Mouse (Mus musculus): ENCODE measurements around the gene Fyttd1. TPM values are rescaled to one million over a fixed set of nuclear protein-coding genes. Genes with fewer than 3 reads are reported as not detected.
"Not testable (repeated sequence)": the region's sequence is repeated elsewhere in the genome, so short reads cannot be mapped to it uniquely, and the experiment has no call there.

Gene Fyttd1
- polyA plus RNA-seq, 1 experiment from 2014 or later: 125 TPM

GRCm38 (mm10) chr16:32934470-32934869 lies 57.2 kb downstream of the Fyttd1 start:
- Histone ChIP-seq H3K4me3 (replicated peaks) (no peak overlapping the region), H3K36me3 (replicated peaks) (no peaks in the 10 kb centered on the region), H3K4me2 (no peak overlapping the region), H3K4me1 (peaks cover 4% of the 10 kb centered on the region), H3K9ac (no peak overlapping the region), H3K27me3 (no peaks in the 10 kb centered on the region), H3K27ac (no peak overlapping the region), H3K9me3 (no peaks in the 10 kb centered on the region)
- ATAC-seq (ENCODE audit: low FRiP score): no peak
- 86% methylated on average over 2 of the region's 2 CpGs for WGBS

- ATAC-seq (ENCODE audit: low FRiP score): no peak
- Histone ChIP-seq H3K27ac (no peak overlapping the region), H3K4me2 (no peak overlapping the region), H3K27me3 (no peaks in the 10 kb centered on the region), H3K36me3 (replicated peaks) (no peaks in the 10 kb centered on the region), H3K9me3 (no peaks in the 10 kb centered on the region), H3K4me3 (replicated peaks) (no peak overlapping the region), H3K9ac (no peak overlapping the region), H3K4me1 (no peaks in the 10 kb centered on the region)
- WGBS: 85% methylated on average over 1 of the region's 1 CpGs
Measured at GRCm38 (mm10) chr16:32935088-32935487, 57.8 kb downstream of the Fyttd1 start.

GRCm38 (mm10) chr16:32937358-32937757 lies 60.1 kb downstream of the Fyttd1 start:
- no peak overlapping the region for H3K4me3 ChIP-seq (replicated peaks)
- H3K4me2 ChIP-seq: no peak overlapping the region
- H3K4me1 ChIP-seq: no peaks in the 10 kb centered on the region
- ATAC-seq (ENCODE audit: low FRiP score): no peak
- H3K27me3 ChIP-seq: no peaks in the 10 kb centered on the region
- no peaks in the 10 kb centered on the region for H3K9me3 ChIP-seq
- H3K9ac ChIP-seq: no peak overlapping the region
- WGBS: 80% methylated on average over 2 of the region's 2 CpGs
- no peak overlapping the region for H3K27ac ChIP-seq
- H3K36me3 ChIP-seq (replicated peaks): no peaks in the 10 kb centered on the region

- not testable (repeated sequence) for H3K36me3 ChIP-seq (replicated peaks); H3K4me2 ChIP-seq; H3K9me3 ChIP-seq; H3K27me3 ChIP-seq; H3K9ac ChIP-seq; H3K4me1 ChIP-seq; ATAC-seq (ENCODE audit: low FRiP score); H3K27ac ChIP-seq; H3K4me3 ChIP-seq (replicated peaks)
- WGBS: 14% methylated on average over 3 of the region's 3 CpGs
Measured at GRCm38 (mm10) chr16:32939301-32939700, 62.0 kb downstream of the Fyttd1 start.

GRCm38 (mm10) chr16:32939716-32940115 lies 62.4 kb downstream of the Fyttd1 start:
- H3K27ac ChIP-seq: not testable (repeated sequence)

GRCm38 (mm10) chr16:32941226-32941625 lies 63.9 kb downstream of the Fyttd1 start:
- 94% methylated on average over 2 of the region's 2 CpGs for WGBS
- H3K36me3 ChIP-seq (replicated peaks); H3K4me2 ChIP-seq; H3K4me3 ChIP-seq (replicated peaks); ATAC-seq (ENCODE audit: low FRiP score); H3K4me1 ChIP-seq; H3K9me3 ChIP-seq; H3K27me3 ChIP-seq; H3K27ac ChIP-seq; H3K9ac ChIP-seq: not testable (repeated sequence)

More at GRCm38 (mm10) chr16:32939716-32940115, 62.4 kb downstream of the Fyttd1 start:
- H3K4me1 ChIP-seq; H3K9ac ChIP-seq; H3K4me2 ChIP-seq; H3K36me3 ChIP-seq (replicated peaks); H3K9me3 ChIP-seq; H3K4me3 ChIP-seq (replicated peaks); H3K27me3 ChIP-seq; ATAC-seq (ENCODE audit: low FRiP score): not testable (repeated sequence)
- WGBS: 91% methylated on average over 4 of the region's 4 CpGs

- 88% methylated on average over 5 of the region's 5 CpGs for WGBS
- H3K4me3 ChIP-seq (replicated peaks): no peak overlapping the region
- H3K36me3 ChIP-seq (replicated peaks): no peaks in the 10 kb centered on the region
- no peak overlapping the region for H3K9ac ChIP-seq
- no peaks in the 10 kb centered on the region for H3K27me3 ChIP-seq
- H3K4me1 ChIP-seq: no peaks in the 10 kb centered on the region
- no peak overlapping the region for H3K27ac ChIP-seq
- no peak overlapping the region for H3K4me2 ChIP-seq
- ATAC-seq (ENCODE audit: low FRiP score): no peak
- H3K9me3 ChIP-seq: no peaks in the 10 kb centered on the region
Measured at GRCm38 (mm10) chr16:32942694-32943093, 65.4 kb downstream of the Fyttd1 start.

GRCm38 (mm10) chr16:32945379-32945778 lies 68.1 kb downstream of the Fyttd1 start:
- Histone ChIP-seq H3K27ac (no peak overlapping the region), H3K27me3 (no peaks in the 10 kb centered on the region), H3K36me3 (replicated peaks) (no peaks in the 10 kb centered on the region), H3K9ac (no peak overlapping the region), H3K4me3 (replicated peaks) (no peak overlapping the region), H3K4me1 (no peaks in the 10 kb centered on the region), H3K9me3 (no peaks in the 10 kb centered on the region), H3K4me2 (no peak overlapping the region)
- WGBS: 25% methylated on average over 5 of the region's 5 CpGs
- ATAC-seq (ENCODE audit: low FRiP score): no peak

- Histone ChIP-seq H3K4me3 (replicated peaks) (no peak overlapping the region), H3K9me3 (no peaks in the 10 kb centered on the region), H3K9ac (no peak overlapping the region), H3K27ac (no peak overlapping the region), H3K4me1 (no peaks in the 10 kb centered on the region), H3K4me2 (no peak overlapping the region), H3K27me3 (no peaks in the 10 kb centered on the region), H3K36me3 (replicated peaks) (peaks cover 7% of the 10 kb centered on the region)
- ATAC-seq (ENCODE audit: low FRiP score): no peak
- WGBS: 87% methylated on average over 8 of the region's 8 CpGs
Measured at GRCm38 (mm10) chr16:32948016-32948415, 70.7 kb downstream of the Fyttd1 start.

- Histone ChIP-seq H3K4me3 (replicated peaks) (no peak overlapping the region), H3K9ac (no peak overlapping the region), H3K4me1 (no peaks in the 10 kb centered on the region), H3K27ac (no peak overlapping the region), H3K36me3 (replicated peaks) (peaks cover 7% of the 10 kb centered on the region), H3K9me3 (no peaks in the 10 kb centered on the region), H3K27me3 (no peaks in the 10 kb centered on the region), H3K4me2 (no peak overlapping the region)
- no peak for ATAC-seq (ENCODE audit: low FRiP score)
- WGBS: 91% methylated on average over 5 of the region's 5 CpGs
Measured at GRCm38 (mm10) chr16:32948656-32949055, 71.4 kb downstream of the Fyttd1 start.

GRCm38 (mm10) chr16:32949281-32949680 lies 72.0 kb downstream of the Fyttd1 start:
- no peak for ATAC-seq (ENCODE audit: low FRiP score)
- peaks cover 7% of the 10 kb centered on the region for H3K36me3 ChIP-seq (replicated peaks)
- no peaks in the 10 kb centered on the region for H3K27me3 ChIP-seq
- H3K27ac ChIP-seq: no peak overlapping the region
- no peak overlapping the region for H3K9ac ChIP-seq
- H3K4me3 ChIP-seq (replicated peaks): no peak overlapping the region
- H3K9me3 ChIP-seq: no peaks in the 10 kb centered on the region
- H3K4me2 ChIP-seq: no peak overlapping the region
- no peaks in the 10 kb centered on the region for H3K4me1 ChIP-seq

GRCm38 (mm10) chr16:32951074-32951473 lies 73.8 kb downstream of the Fyttd1 start:
- Histone ChIP-seq H3K9me3 (no peaks in the 10 kb centered on the region), H3K27me3 (no peaks in the 10 kb centered on the region), H3K27ac (no peak overlapping the region), H3K4me3 (replicated peaks) (no peak overlapping the region), H3K4me2 (no peak overlapping the region), H3K36me3 (replicated peaks) (peaks cover 15% of the 10 kb centered on the region), H3K9ac (no peak overlapping the region), H3K4me1 (no peaks in the 10 kb centered on the region)
- 86% methylated on average over 2 of the region's 2 CpGs for WGBS
- ATAC-seq (ENCODE audit: low FRiP score): no peak

GRCm38 (mm10) chr16:32953806-32954205 lies 76.5 kb downstream of the Fyttd1 start:
- Histone ChIP-seq H3K36me3 (replicated peaks) (peaks cover 15% of the 10 kb centered on the region), H3K27ac (no peak overlapping the region), H3K4me2 (no peak overlapping the region), H3K27me3 (no peaks in the 10 kb centered on the region), H3K9ac (no peak overlapping the region), H3K4me3 (replicated peaks) (no peak overlapping the region), H3K4me1 (no peaks in the 10 kb centered on the region), H3K9me3 (no peaks in the 10 kb centered on the region)
- ATAC-seq (ENCODE audit: low FRiP score): no peak
- 89% methylated on average over 5 of the region's 5 CpGs for WGBS

- no peak for ATAC-seq (ENCODE audit: low FRiP score)
- H3K36me3 ChIP-seq (replicated peaks): peaks cover 17% of the 10 kb centered on the region
- 90% methylated on average over 5 of the region's 6 CpGs for WGBS
- no peak overlapping the region for H3K27ac ChIP-seq
- H3K9ac ChIP-seq: no peak overlapping the region
- H3K4me2 ChIP-seq: no peak overlapping the region
- no peaks in the 10 kb centered on the region for H3K9me3 ChIP-seq
- no peaks in the 10 kb centered on the region for H3K4me1 ChIP-seq
- no peak overlapping the region for H3K4me3 ChIP-seq (replicated peaks)
- no peaks in the 10 kb centered on the region for H3K27me3 ChIP-seq
Measured at GRCm38 (mm10) chr16:32954304-32954703, 77.0 kb downstream of the Fyttd1 start.

Measured in forebrain, embryonic 12.5 days (tissue).